Mouse (Mus musculus): ENCODE data around the gene L3hypdh. TPM values are rescaled to one million over a fixed set of nuclear protein-coding genes. Genes with fewer than 3 reads are reported as not detected.
"Not testable (repeated sequence)": the region's sequence is repeated elsewhere in the genome, so short reads cannot be mapped to it uniquely, and the experiment has no call there.

L3hypdh gene
- polyA plus RNA-seq, 1 experiment from 2014 or later: 7.0 TPM

GRCm38 (mm10) chr12:72050156-72050555 is 35.1 kb downstream of the L3hypdh start:
- not testable (repeated sequence) for H3K9ac ChIP-seq; ATAC-seq (ENCODE audit: low FRiP score); H3K4me3 ChIP-seq (replicated peaks); H3K27ac ChIP-seq; H3K36me3 ChIP-seq (replicated peaks); H3K4me1 ChIP-seq; H3K9me3 ChIP-seq; H3K4me2 ChIP-seq; H3K27me3 ChIP-seq
- 91% methylated on average over 5 of the region's 5 CpGs for whole genome bisulfite sequencing

GRCm38 (mm10) chr12:72047513-72047912 is 37.7 kb downstream of the L3hypdh start:
- Histone ChIP-seq H3K4me1 (peaks cover 3% of the 10 kb centered on the region; the same call in 1 of the 2 replicates), H3K9ac (no peak overlapping the region), H3K4me3 (replicated peaks) (no peak overlapping the region), H3K36me3 (replicated peaks) (no peaks in the 10 kb centered on the region), H3K27me3 (no peaks in the 10 kb centered on the region), H3K4me2 (no peak overlapping the region), H3K27ac (no peak overlapping the region), H3K9me3 (no peaks in the 10 kb centered on the region)
- ATAC-seq (ENCODE audit: low FRiP score): no peak
- WGBS: 15% methylated on average over 2 of the region's 2 CpGs

- no peaks in the 10 kb centered on the region for H3K36me3 ChIP-seq (replicated peaks)
- no peak overlapping the region for H3K4me2 ChIP-seq
- whole genome bisulfite sequencing: 98% methylated on average over 3 of the region's 3 CpGs
- no peak overlapping the region for H3K9ac ChIP-seq
- H3K9me3 ChIP-seq: no peaks in the 10 kb centered on the region
- ATAC-seq (ENCODE audit: low FRiP score): no peak
- H3K27ac ChIP-seq: no peak overlapping the region
- H3K27me3 ChIP-seq: no peaks in the 10 kb centered on the region
- H3K4me3 ChIP-seq (replicated peaks): no peak overlapping the region
- no peaks in the 10 kb centered on the region for H3K4me1 ChIP-seq
These were observed 44.0 kb downstream of the L3hypdh start for GRCm38 (mm10) chr12:72041238-72041637.

GRCm38 (mm10) chr12:72039501-72039900 is 45.7 kb downstream of the L3hypdh start:
- Histone ChIP-seq H3K4me2 (no peak overlapping the region), H3K4me1 (no peaks in the 10 kb centered on the region), H3K27ac (no peak overlapping the region), H3K9ac (no peak overlapping the region), H3K9me3 (no peaks in the 10 kb centered on the region), H3K36me3 (replicated peaks) (no peaks in the 10 kb centered on the region), H3K27me3 (no peaks in the 10 kb centered on the region), H3K4me3 (replicated peaks) (no peak overlapping the region)
- no peak for ATAC-seq (ENCODE audit: low FRiP score)
- WGBS: 86% methylated on average over 8 of the region's 8 CpGs

- Histone ChIP-seq H3K9me3 (no peaks in the 10 kb centered on the region), H3K36me3 (replicated peaks) (no peaks in the 10 kb centered on the region), H3K9ac (no peak overlapping the region), H3K4me3 (replicated peaks) (no peak overlapping the region), H3K27me3 (no peaks in the 10 kb centered on the region), H3K4me1 (no peaks in the 10 kb centered on the region), H3K4me2 (no peak overlapping the region), H3K27ac (no peak overlapping the region)
- WGBS: 70% methylated on average over 2 of the region's 2 CpGs
- no peak for ATAC-seq (ENCODE audit: low FRiP score)
These were observed 46.4 kb downstream of the L3hypdh start for GRCm38 (mm10) chr12:72038866-72039265.

GRCm38 (mm10) chr12:72037049-72037448 is 48.2 kb downstream of the L3hypdh start:
- WGBS: 87% methylated on average over 6 of the region's 6 CpGs
- ATAC-seq (ENCODE audit: low FRiP score): no peak

GRCm38 (mm10) chr12:72036097-72036661 is 49.1 kb downstream of the L3hypdh start:
- no peak overlapping the region for H3K9ac ChIP-seq
- no peak overlapping the region for H3K27ac ChIP-seq
- H3K36me3 ChIP-seq (replicated peaks): no peaks in the 10 kb centered on the region
- no peak for ATAC-seq (ENCODE audit: low FRiP score)
- no peaks in the 10 kb centered on the region for H3K27me3 ChIP-seq
- H3K4me1 ChIP-seq: no peaks in the 10 kb centered on the region
- no peak overlapping the region for H3K4me2 ChIP-seq
- 69% methylated on average over 9 of the region's 9 CpGs for WGBS
- H3K4me3 ChIP-seq (replicated peaks): no peak overlapping the region
- H3K9me3 ChIP-seq: no peaks in the 10 kb centered on the region

More at GRCm38 (mm10) chr12:72037049-72037448, 48.2 kb downstream of the L3hypdh start:
- H3K9ac ChIP-seq: no peak overlapping the region
- no peaks in the 10 kb centered on the region for H3K27me3 ChIP-seq
- H3K36me3 ChIP-seq (replicated peaks): no peaks in the 10 kb centered on the region
- no peak overlapping the region for H3K4me2 ChIP-seq
- H3K27ac ChIP-seq: no peak overlapping the region
- no peak overlapping the region for H3K4me3 ChIP-seq (replicated peaks)
- H3K9me3 ChIP-seq: no peaks in the 10 kb centered on the region
- no peaks in the 10 kb centered on the region for H3K4me1 ChIP-seq

- 86% methylated on average over 6 of the region's 6 CpGs for WGBS
- Histone ChIP-seq H3K27ac (no peak overlapping the region), H3K36me3 (replicated peaks) (no peaks in the 10 kb centered on the region), H3K4me1 (no peaks in the 10 kb centered on the region), H3K4me2 (no peak overlapping the region), H3K4me3 (replicated peaks) (no peak overlapping the region), H3K9me3 (no peaks in the 10 kb centered on the region), H3K9ac (no peak overlapping the region), H3K27me3 (no peaks in the 10 kb centered on the region)
- ATAC-seq (ENCODE audit: low FRiP score): no peak
These were observed 53.4 kb downstream of the L3hypdh start for GRCm38 (mm10) chr12:72031794-72032193.

GRCm38 (mm10) chr12:72031171-72031570 is 54.1 kb downstream of the L3hypdh start:
- Histone ChIP-seq H3K9me3 (no peaks in the 10 kb centered on the region), H3K4me3 (replicated peaks) (no peak overlapping the region), H3K4me1 (no peaks in the 10 kb centered on the region), H3K27ac (no peak overlapping the region), H3K4me2 (no peak overlapping the region), H3K27me3 (no peaks in the 10 kb centered on the region), H3K9ac (no peak overlapping the region), H3K36me3 (replicated peaks) (no peaks in the 10 kb centered on the region)
- ATAC-seq (ENCODE audit: low FRiP score): no peak
- 93% methylated on average over 5 of the region's 5 CpGs for WGBS

GRCm38 (mm10) chr12:72025275-72025795 is 59.9 kb downstream of the L3hypdh start:
- Histone ChIP-seq H3K9me3 (no peaks in the 10 kb centered on the region), H3K27ac (no peak overlapping the region), H3K27me3 (no peaks in the 10 kb centered on the region), H3K4me1 (no peaks in the 10 kb centered on the region), H3K4me3 (replicated peaks) (no peak overlapping the region), H3K9ac (no peak overlapping the region), H3K36me3 (replicated peaks) (no peaks in the 10 kb centered on the region), H3K4me2 (no peak overlapping the region)
- WGBS: 59% methylated on average over 6 of the region's 6 CpGs
- no peak for ATAC-seq (ENCODE audit: low FRiP score)

GRCm38 (mm10) chr12:72023572-72023971 is 61.7 kb downstream of the L3hypdh start:
- H3K9ac ChIP-seq: no peak overlapping the region
- no peak overlapping the region for H3K4me2 ChIP-seq
- H3K36me3 ChIP-seq (replicated peaks): no peaks in the 10 kb centered on the region
- no peaks in the 10 kb centered on the region for H3K27me3 ChIP-seq
- no peaks in the 10 kb centered on the region for H3K4me1 ChIP-seq
- 96% methylated on average over 5 of the region's 5 CpGs for WGBS
- no peak overlapping the region for H3K27ac ChIP-seq
- H3K9me3 ChIP-seq: no peaks in the 10 kb centered on the region
- ATAC-seq (ENCODE audit: low FRiP score): no peak
- H3K4me3 ChIP-seq (replicated peaks): no peak overlapping the region
